Mouse (Mus musculus): ENCODE data around the gene Mrgpra6. TPM values are rescaled to one million over a fixed set of nuclear protein-coding genes. Genes with fewer than 3 reads are reported as not detected.

Gene Mrgpra6
- polyA plus RNA-seq, 1 experiment from 2014 or later: not detected

GRCm38 (mm10) chr7:47155849-47156248 lies 48.9 kb downstream of the Mrgpra6 start:
- no peak for DNase-seq (ENCODE audit: low spot score)
- no peak overlapping the region for H3K4me2 ChIP-seq (ENCODE audit: low read length)
- H3K9ac ChIP-seq (ENCODE audit: low read length): no peak overlapping the region
- no peaks in the 10 kb centered on the region for H3K9me3 ChIP-seq (replicated peaks; ENCODE audit: control insufficient read depth, low read length)
- H3K27ac ChIP-seq (ENCODE audit: low read depth, low read length): no peak overlapping the region
- 97% methylated on average over 2 of the region's 2 CpGs for WGBS
- H3K36me3 ChIP-seq (ENCODE audit: control insufficient read depth, insufficient read depth, low read length): no peaks in the 10 kb centered on the region
- no peaks in the 10 kb centered on the region for H3K4me1 ChIP-seq (ENCODE audit: control insufficient read depth, insufficient read depth, low read length)
- no peak overlapping the region for H3K4me3 ChIP-seq (ENCODE audit: low read depth, low read length)
- no peak for ATAC-seq
- H3K27me3 ChIP-seq (replicated peaks; ENCODE audit: control insufficient read depth, insufficient read depth, low read length): no peaks in the 10 kb centered on the region

- H3K27me3 ChIP-seq (replicated peaks; ENCODE audit: control insufficient read depth, insufficient read depth, low read length): no peaks in the 10 kb centered on the region
- no peaks in the 10 kb centered on the region for H3K4me1 ChIP-seq (ENCODE audit: control insufficient read depth, insufficient read depth, low read length)
- H3K9ac ChIP-seq (ENCODE audit: low read length): no peak overlapping the region
- H3K9me3 ChIP-seq (replicated peaks; ENCODE audit: control insufficient read depth, low read length): no peaks in the 10 kb centered on the region
- no peak overlapping the region for H3K27ac ChIP-seq (ENCODE audit: low read depth, low read length)
- no peak overlapping the region for H3K4me3 ChIP-seq (ENCODE audit: low read depth, low read length)
- WGBS: 91% methylated on average over 4 of the region's 4 CpGs
- H3K36me3 ChIP-seq (ENCODE audit: control insufficient read depth, insufficient read depth, low read length): no peaks in the 10 kb centered on the region
- DNase-seq (ENCODE audit: low spot score) (no peak), ATAC-seq (no peak)
- H3K4me2 ChIP-seq (ENCODE audit: low read length): no peak overlapping the region
These were observed 49.3 kb downstream of the Mrgpra6 start for GRCm38 (mm10) chr7:47155396-47155795.

GRCm38 (mm10) chr7:47150420-47151061 lies 54.2 kb downstream of the Mrgpra6 start:
- no peak overlapping the region for H3K4me3 ChIP-seq (ENCODE audit: low read depth, low read length)
- ATAC-seq: peak; percentile 55

GRCm38 (mm10) chr7:47148298-47148697 lies 56.4 kb downstream of the Mrgpra6 start:
- Histone ChIP-seq H3K9me3 (replicated peaks; ENCODE audit: control insufficient read depth, low read length) (no peaks in the 10 kb centered on the region), H3K4me1 (ENCODE audit: control insufficient read depth, insufficient read depth, low read length) (no peaks in the 10 kb centered on the region), H3K4me2 (ENCODE audit: low read length) (no peak overlapping the region), H3K27me3 (replicated peaks; ENCODE audit: control insufficient read depth, insufficient read depth, low read length) (no peaks in the 10 kb centered on the region), H3K36me3 (ENCODE audit: control insufficient read depth, insufficient read depth, low read length) (no peaks in the 10 kb centered on the region), H3K9ac (ENCODE audit: low read length) (no peak overlapping the region), H3K4me3 (ENCODE audit: low read depth, low read length) (no peak overlapping the region), H3K27ac (ENCODE audit: low read depth, low read length) (no peak overlapping the region)
- no peak for DNase-seq (ENCODE audit: low spot score)
- 83% methylated on average over 7 of the region's 7 CpGs for WGBS
- ATAC-seq: no peak

More at GRCm38 (mm10) chr7:47150420-47151061, 54.2 kb downstream of the Mrgpra6 start:
- Histone ChIP-seq H3K4me2 (ENCODE audit: low read length) (no peak overlapping the region), H3K36me3 (ENCODE audit: control insufficient read depth, insufficient read depth, low read length) (no peaks in the 10 kb centered on the region), H3K9ac (ENCODE audit: low read length) (no peak overlapping the region), H3K27ac (ENCODE audit: low read depth, low read length) (no peak overlapping the region), H3K27me3 (replicated peaks; ENCODE audit: control insufficient read depth, insufficient read depth, low read length) (no peaks in the 10 kb centered on the region), H3K4me1 (ENCODE audit: control insufficient read depth, insufficient read depth, low read length) (no peaks in the 10 kb centered on the region), H3K9me3 (replicated peaks; ENCODE audit: control insufficient read depth, low read length) (no peaks in the 10 kb centered on the region)
- peak; percentile 82 for DNase-seq (ENCODE audit: low spot score)
- 15% methylated on average over 11 of the region's 11 CpGs for WGBS

- no peak overlapping the region for H3K4me2 ChIP-seq (ENCODE audit: low read length)
- H3K9ac ChIP-seq (ENCODE audit: low read length): no peak overlapping the region
- no peaks in the 10 kb centered on the region for H3K9me3 ChIP-seq (replicated peaks; ENCODE audit: control insufficient read depth, low read length)
- no peaks in the 10 kb centered on the region for H3K4me1 ChIP-seq (ENCODE audit: control insufficient read depth, insufficient read depth, low read length)
- ATAC-seq (no peak), DNase-seq (ENCODE audit: low spot score) (peak; percentile 51)
- no peak overlapping the region for H3K4me3 ChIP-seq (ENCODE audit: low read depth, low read length)
- no peak overlapping the region for H3K27ac ChIP-seq (ENCODE audit: low read depth, low read length)
- H3K27me3 ChIP-seq (replicated peaks; ENCODE audit: control insufficient read depth, insufficient read depth, low read length): no peaks in the 10 kb centered on the region
- WGBS: 67% methylated on average over 12 of the region's 12 CpGs
- H3K36me3 ChIP-seq (ENCODE audit: control insufficient read depth, insufficient read depth, low read length): no peaks in the 10 kb centered on the region
These were observed 58.5 kb downstream of the Mrgpra6 start for GRCm38 (mm10) chr7:47146034-47146812.

- no peak overlapping the region for H3K4me3 ChIP-seq (ENCODE audit: low read depth, low read length)
- DNase-seq (ENCODE audit: low spot score): no peak
- H3K4me2 ChIP-seq (ENCODE audit: low read length): no peak overlapping the region
- no peaks in the 10 kb centered on the region for H3K9me3 ChIP-seq (replicated peaks; ENCODE audit: control insufficient read depth, low read length)
- no peaks in the 10 kb centered on the region for H3K27me3 ChIP-seq (replicated peaks; ENCODE audit: control insufficient read depth, insufficient read depth, low read length)
- 42% methylated on average over 6 of the region's 6 CpGs for WGBS
- no peaks in the 10 kb centered on the region for H3K36me3 ChIP-seq (ENCODE audit: control insufficient read depth, insufficient read depth, low read length)
- no peaks in the 10 kb centered on the region for H3K4me1 ChIP-seq (ENCODE audit: control insufficient read depth, insufficient read depth, low read length)
- H3K9ac ChIP-seq (ENCODE audit: low read length): no peak overlapping the region
- ATAC-seq: no peak
- no peak overlapping the region for H3K27ac ChIP-seq (ENCODE audit: low read depth, low read length)
These were observed 60.4 kb downstream of the Mrgpra6 start for GRCm38 (mm10) chr7:47144299-47144698.

- no peaks in the 10 kb centered on the region for H3K4me1 ChIP-seq (ENCODE audit: control insufficient read depth, insufficient read depth, low read length)
- WGBS: 80% methylated on average over 8 of the region's 8 CpGs
- H3K9ac ChIP-seq (ENCODE audit: low read length): no peak overlapping the region
- no peak overlapping the region for H3K4me3 ChIP-seq (ENCODE audit: low read depth, low read length)
- no peak overlapping the region for H3K4me2 ChIP-seq (ENCODE audit: low read length)
- peaks cover 2% of the 10 kb centered on the region; the same call in 1 of the 2 replicates for H3K27me3 ChIP-seq (replicated peaks; ENCODE audit: control insufficient read depth, insufficient read depth, low read length)
- no peak overlapping the region for H3K27ac ChIP-seq (ENCODE audit: low read depth, low read length)
- no peaks in the 10 kb centered on the region for H3K36me3 ChIP-seq (ENCODE audit: control insufficient read depth, insufficient read depth, low read length)
- ATAC-seq: no peak
- H3K9me3 ChIP-seq (replicated peaks; ENCODE audit: control insufficient read depth, low read length): no peaks in the 10 kb centered on the region
- DNase-seq (ENCODE audit: low spot score): no peak
These were observed 64.8 kb downstream of the Mrgpra6 start for GRCm38 (mm10) chr7:47139823-47140325.

Data from forebrain, embryonic 14.5 days (tissue).